Mouse (Mus musculus) layer of hippocampus, adult 18-20 months (tissue): ENCODE measurements around the gene Hexim2. TPM values are rescaled to one million over a fixed set of nuclear protein-coding genes. Genes with fewer than 3 reads are reported as not detected.

Source experiments
- DNase-seq, 2 experiments: peaks; one replicate each; pipeline ENCODE4 v3.0.0; 2022; ENCODE audit warnings: low spot score in 2 of 2
- total RNA-seq, 2 experiments: library from RNA; stranded (reverse); gene quantifications; 2 replicates each; pipeline ENCODE4 v1.2.3; 2021

The Hexim2 gene
- total RNA-seq, 2 experiments from 2014 or later: 11.2 to 12.5 TPM

DNA sequence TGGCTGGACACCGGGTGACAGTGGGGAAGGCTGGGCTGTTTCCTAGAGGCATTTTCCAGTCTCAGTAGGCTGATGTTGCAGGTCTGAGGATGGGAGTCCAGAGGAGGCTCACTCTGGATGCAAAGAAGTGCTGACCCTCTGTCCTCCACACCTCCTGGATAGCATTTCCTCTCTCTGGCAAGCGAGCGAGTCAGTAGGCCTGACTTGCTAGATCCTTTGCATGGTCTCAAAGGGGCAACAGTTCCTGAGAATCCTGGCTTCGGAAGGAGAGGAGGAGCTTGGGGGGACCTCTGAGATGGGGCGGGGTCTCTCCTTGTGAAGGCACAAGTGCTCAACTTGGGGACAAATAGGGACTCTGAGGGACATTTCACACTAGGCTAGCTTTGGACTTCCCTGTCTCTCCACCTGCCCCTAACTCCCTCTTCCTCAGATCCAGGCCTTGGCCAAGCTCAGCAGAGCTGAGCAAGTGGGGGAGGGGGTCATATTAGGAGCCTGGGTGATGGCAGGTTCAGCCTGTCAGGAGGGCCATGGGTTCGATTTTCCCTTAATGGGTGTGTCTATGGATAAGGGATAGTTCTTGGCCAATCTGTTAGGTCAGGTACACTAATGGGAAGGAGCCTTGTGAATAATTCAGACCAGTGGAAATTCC, 40.3 kb downstream of the Hexim2 start:
- no peak for DNase-seq

DNA sequence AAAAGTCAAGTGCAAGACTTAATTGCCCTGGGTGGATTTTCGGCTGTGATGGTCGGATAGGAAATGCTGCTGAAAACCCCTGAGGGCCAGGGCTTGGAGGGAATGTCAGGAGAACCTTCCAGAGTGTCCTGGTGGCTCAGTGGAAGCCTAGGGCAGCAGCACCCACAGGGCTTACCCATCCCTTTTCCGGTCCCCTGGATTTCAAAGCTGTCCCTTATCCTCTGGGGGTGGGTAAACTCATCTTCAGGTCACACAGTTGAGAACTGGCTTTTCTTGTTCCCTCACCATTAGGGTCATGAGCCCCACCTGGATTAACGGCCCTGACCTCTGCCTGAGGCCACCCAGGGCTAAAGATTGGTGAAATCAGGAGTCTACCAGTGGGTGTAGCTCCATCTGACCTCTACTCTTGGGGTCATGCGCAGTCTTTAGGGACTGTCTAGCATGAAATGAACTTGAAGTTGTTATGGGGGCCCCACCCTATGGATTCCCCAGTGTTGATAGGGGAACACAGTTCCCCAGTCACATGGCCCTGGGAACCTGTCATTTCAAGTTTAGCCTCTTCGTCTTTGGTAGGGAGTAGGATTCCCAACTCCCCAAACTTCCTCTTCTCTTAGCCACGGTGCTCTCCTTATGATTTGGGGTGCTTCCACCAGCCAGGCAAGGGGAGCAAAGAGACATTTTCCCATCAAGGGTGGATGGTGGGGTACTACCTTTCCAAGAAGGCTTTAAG, 41.0 kb downstream of the Hexim2 start:
- DNase-seq: no peak

DNA sequence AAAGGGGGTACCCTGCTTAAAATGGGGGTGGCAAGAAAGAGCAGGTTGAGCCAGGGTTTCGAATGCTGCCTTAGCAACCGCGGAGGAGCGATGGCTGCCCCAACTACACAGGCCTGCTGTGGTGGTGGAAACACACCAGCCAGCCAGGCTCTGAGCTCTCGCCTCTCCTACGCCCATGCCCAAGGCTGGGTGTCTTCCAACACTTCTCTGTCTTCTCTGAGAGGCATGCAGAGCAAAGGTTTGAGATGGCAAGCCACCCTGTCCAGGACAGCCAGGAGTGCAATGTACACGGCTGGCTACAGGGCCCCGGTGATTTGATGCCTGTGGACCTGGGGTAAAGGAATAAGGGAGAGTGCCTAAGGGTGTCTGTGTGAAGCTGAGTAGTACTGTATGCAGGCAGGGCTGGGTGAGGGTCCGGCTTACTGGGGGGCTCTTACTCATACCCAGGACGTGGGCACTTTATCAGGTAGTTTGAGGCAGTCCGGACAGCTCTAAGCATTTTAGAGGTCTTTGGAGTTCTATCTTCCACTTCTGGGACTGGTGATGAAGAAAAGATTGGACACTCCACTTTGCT, 41.6 kb downstream of the Hexim2 start:
- no peak for DNase-seq

DNA sequence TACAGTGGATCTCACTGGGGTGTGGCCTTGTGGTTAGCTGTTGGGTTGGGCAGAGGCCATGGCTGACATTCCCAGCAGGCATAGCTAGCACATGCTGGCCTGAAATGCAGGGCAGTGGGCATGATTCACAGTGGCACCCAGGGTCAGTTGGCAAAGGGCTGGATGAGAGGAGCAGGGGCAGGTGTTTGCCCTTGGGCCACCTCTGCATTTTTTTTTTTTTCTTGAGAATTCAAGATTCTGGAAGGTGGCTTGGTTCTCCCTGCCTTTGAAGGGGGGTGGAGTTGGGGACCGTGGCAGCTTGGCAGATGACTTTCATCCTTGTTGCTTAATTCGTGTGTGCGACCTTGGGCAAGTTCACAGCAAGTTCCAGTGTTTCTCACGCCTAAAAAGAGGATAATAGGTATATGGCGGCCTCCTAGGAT, 42.2 kb downstream of the Hexim2 start:
- DNase-seq: no peak

DNA sequence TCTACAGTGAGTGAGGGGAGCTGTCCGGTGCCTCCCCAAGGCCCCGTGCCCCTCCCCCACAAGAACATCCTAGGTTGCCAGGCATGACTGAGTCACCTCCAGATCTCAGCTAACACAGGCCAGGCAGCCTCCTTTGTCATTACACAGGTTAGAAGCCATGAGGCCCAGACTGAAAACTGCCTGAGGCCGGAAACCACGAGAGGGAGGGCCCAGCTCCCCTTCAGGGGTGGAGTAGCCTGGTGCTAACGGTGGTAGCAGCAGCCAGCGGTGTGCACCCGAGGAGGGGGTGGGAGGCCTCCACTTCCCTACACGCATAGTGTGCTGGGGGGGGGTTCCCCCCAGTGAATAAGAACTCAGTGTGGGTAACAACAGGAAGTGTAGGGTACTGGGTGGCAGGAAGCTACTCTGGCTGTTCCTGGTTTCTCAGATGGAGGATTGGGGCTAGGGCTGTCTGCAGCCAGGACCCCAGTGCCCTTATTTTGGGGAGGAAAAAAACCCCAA, 42.7 kb downstream of the Hexim2 start:
- DNase-seq: no peak

DNA sequence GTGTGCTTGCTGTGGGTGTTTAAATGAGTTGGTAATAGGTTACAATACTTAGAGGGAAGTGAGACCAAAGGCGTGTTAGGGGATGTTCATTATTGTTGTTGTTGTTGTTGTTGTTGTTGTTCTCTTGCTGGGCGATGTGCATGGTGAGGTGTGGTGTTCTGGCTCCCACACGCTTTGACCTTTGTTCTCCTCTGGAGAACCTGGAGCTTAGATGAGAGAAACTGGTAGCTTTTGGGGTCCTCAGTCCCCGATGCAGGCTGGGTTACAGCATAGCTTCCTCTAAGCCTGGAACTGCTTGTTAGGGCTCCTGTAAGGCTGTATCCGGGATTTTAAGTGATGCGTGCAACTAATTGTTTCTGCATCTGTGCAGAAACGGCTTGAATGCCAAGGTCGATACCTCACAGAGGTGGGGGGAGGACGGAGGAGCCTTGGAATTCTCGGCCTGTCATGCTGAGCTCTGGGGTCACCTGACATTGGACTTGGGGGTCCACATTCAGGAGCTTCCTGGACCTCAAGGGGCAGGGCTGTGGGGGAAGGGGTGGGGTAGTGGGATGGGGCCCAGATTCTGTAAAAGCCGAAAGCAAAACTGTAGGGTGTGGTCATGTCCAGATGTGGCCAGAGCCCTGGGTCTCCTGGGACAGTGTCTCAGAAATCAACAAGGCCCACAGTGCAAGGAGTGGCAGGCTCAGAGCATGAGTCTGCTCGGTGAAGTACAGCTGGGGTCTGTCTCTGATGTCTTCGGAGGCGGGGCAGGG, 43.6 kb downstream of the Hexim2 start:
- no peak for DNase-seq

DNA sequence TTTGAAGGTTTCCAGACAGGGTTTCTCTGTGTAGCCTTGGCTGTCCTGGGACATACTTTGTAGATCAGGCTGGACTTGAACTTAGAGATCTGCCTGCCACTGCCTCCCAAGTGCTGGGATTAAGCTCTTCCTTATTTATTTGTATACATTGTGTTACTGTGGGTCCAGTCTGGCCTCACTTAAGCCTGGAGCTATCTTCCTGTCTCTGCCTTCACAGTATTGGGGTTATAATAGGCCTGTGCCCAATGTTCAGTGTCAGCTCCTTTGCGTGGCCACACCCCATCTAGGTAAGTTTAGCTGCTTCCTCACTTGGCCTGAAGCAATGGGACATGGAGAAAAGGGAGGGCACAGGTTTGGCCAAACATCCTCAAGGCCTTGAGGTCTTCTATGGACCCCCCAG, 44.3 kb downstream of the Hexim2 start:
- no peak for DNase-seq

DNA sequence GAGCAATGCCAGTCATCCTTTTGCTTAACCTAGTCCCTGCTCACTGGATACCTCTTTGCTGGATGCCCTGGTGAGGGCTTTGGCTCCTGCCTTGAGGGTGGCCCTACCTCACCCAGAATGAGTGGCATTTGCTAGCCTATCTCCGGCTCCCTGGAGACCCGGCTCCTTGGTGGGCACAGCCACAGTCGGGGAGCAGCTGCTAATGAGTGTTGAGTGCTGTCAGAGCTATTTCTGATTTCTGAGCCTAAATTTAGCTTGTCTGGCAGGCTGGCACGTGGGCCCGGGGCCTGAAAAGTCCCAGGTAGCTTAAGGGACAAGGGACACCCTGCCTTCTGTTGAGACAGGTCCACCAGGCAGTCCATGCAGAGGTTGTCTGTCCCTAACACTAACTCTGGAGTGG, 45.0 kb downstream of the Hexim2 start:
- DNase-seq: no peak

DNA sequence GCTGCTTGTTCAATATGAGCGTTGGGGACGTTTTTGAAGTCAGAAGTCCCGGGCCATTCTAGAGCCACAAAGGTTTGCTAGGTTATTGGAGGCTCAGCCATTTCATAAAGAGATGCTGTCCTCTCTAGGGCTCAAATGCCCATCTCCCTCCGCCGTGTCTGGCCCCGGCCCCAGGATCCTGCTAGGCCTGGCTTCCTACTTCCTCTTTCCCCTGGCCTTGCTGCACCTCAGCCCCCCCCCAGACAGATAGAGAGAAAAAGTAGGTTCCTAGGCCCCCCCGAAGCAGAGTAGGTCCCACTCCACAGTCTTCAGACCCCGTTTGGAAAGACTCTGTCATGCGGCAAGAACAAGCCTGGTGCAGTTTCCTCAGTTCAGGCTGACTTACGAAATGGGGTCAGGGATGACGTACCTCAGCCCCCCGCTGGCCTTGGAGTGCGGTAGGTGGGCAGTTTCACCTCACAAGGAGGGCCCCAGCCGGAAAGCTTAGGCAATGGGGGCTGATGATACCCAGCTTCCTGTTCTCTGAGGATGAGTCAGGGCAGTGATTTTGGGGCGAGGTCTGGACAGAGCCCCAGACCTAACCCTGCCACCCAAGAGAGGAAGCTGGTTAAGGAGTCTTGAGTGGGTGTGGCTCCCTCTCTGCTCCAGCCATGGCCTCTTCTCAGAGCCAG, 45.7 kb downstream of the Hexim2 start:
- DNase-seq: no peak

DNA sequence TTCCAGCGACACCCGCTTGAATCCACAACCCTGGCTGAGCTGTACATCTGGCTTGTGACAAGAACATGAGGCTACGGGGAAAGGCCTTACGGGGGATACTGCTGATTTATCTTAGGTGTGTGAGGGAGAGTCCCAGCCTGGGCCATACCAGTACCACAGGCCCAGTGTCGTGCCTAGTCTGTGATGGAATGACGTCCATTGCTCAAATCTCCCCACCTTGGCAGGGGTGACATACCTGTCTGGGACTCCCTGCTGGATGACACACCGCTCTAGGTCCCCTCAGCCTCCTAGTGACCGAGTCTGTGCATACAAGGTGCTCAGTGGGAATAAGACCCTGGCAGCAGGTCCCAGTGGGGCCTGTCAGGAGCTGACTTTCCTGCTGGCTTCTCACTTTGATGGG, 46.5 kb downstream of the Hexim2 start:
- no peak for DNase-seq

DNA sequence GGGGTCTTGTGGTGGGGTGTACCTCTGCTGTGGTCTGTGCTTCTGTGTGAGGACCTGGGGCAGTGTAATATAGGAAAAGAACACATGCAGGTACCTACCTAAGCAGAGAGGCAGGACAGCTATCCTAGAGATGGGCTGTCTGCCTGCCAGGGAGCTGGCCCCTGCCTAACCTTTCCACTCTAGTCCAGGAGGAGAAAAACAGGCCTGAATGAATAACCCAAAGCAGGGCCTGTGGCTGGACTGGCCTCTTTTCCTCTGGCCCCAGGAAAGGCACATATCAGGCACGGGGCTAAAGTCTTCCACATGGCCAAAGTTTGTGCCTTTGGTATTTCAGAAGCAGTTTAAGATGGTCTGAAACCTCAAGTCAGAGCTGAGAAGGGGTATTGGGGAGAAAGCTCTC, 48.2 kb downstream of the Hexim2 start:
- DNase-seq: no peak

DNA sequence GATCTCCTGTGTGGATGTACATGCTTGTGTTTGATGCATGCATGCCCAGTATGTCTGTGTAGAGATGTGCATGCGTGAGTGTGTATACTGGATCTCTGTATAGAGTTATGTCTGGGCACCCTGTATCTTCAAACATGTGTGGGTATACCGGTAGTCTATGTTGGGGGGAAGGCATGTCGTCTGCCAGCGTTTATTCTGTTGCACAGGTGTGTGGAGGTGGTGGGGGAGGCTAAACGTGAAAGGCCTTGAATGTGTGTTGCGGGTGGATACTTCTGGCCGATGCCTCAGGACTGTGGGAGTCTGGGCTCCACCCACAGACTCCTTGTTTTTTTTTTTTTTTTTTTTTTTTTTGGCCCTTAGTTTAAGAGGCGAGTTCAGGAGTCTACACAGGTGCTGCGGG, 49.1 kb downstream of the Hexim2 start:
- DNase-seq: no peak

DNA sequence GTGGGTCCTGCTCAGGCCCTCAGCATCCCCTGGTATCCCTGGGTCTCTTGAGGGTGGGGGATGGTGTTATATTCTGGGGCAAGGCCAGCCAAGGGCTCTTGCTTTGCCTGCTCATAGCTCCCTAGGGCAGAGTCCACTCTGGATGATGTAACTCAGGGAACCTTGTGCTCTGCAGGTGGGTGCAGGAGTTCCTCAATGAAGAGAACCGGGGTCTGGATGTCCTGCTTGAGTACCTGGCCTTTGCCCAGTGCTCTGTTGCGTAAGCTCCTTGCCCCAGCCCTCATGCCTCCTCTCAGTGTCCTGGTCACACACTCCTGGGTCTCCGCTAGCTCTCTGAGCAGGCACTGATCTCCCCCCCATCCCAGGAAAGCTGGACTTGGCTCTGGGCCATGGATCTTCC, 49.7 kb downstream of the Hexim2 start:
- DNase-seq: no peak

DNA sequence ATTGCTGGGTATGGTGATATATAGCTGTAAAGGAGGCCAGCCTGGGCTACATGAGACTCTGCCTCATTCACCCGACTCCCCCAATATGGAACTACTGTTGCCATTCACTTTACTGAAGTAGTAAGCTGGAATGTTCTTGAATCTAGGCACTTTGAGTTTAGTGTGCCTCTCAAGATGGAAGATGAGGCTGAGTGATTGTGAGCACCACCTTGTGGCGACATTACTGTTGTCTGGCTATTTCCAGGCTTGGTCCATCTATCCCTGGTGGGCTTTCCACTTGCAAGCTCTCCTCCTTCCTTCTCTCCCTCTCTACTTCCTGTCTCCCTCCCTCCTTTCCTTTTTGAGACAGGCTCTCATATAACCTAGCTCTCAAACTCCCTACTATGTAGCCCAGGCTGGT, 52.7 kb downstream of the Hexim2 start:
- no peak for DNase-seq

Other genes with a start within 250 kb of the Hexim2 start
- under 1 TPM in 1 of 2 experiments, not detected in 1; 0.27 TPM for gene Fam187a, start 247.3 kb upstream of the Hexim2 start, total RNA-seq
- 100 to 1,000 TPM; 441 to 481 TPM for gene Gfap, start 231.5 kb upstream of the Hexim2 start, total RNA-seq
- gene Kif18b, start 207.3 kb upstream of the Hexim2 start, total RNA-seq: not detected
- 10 to 100 TPM; 17.3 to 20.4 TPM for gene C1ql1, start 185.7 kb upstream of the Hexim2 start, total RNA-seq
- 100 to 1,000 TPM; 166 to 172 TPM for gene Nmt1, start 104.2 kb upstream of the Hexim2 start, total RNA-seq
- gene Dcakd, start 104.1 kb upstream of the Hexim2 start, total RNA-seq: 10 to 100 TPM; 68.9 to 69.0 TPM
- 10 to 100 TPM; 11.0 TPM for gene Plcd3, start 30.8 kb upstream of the Hexim2 start, total RNA-seq
- 10 to 100 TPM; 75.1 to 90.2 TPM for gene Acbd4, start 30.7 kb upstream of the Hexim2 start, total RNA-seq
- 10 to 100 TPM; 53.7 to 57.3 TPM for gene Hexim1, start 16.2 kb upstream of the Hexim2 start, total RNA-seq
- 100 to 1,000 TPM; 132 to 148 TPM for gene Fmnl1, start 38.7 kb downstream of the Hexim2 start, total RNA-seq
- 1 to 10 TPM; 1.6 to 2.2 TPM for gene 1700023F06Rik, start 76.1 kb downstream of the Hexim2 start, total RNA-seq
- 1 to 10 TPM in 1 of 2 experiments, under 1 TPM in 1; 0.99 to 1.6 TPM for gene Spata32, start 86.0 kb downstream of the Hexim2 start, total RNA-seq
- gene Map3k14, start 135.0 kb downstream of the Hexim2 start, total RNA-seq: 1 to 10 TPM; 4.5 to 4.7 TPM
- gene Arhgap27, start 231.3 kb downstream of the Hexim2 start, total RNA-seq: 10 to 100 TPM; 10.5 to 12.1 TPM